Mouse (Mus musculus): ENCODE measurements at regions not wholly inside any gene's neighbourhood (a gene's known extent, or its start where the extent isn't known, plus 50 kb on each side); places are given as distances from the start of the nearest gene placed in this dataset.
"Not testable (repeated sequence)": the region's sequence is repeated elsewhere in the genome, so short reads cannot be mapped to it uniquely, and the experiment has no call there.

GRCm38 (mm10) chr5:64701219-64701779 lies 101.9 kb upstream of the Klf3 start:
- no peak for ATAC-seq (ENCODE audit: insufficient number of reproducible peaks, insufficient read depth, low FRiP score, low read depth)
- no peaks in the 10 kb centered on the region for H3K36me3 ChIP-seq (ENCODE audit: control insufficient read depth, insufficient read depth, low read length)
- H3K9ac ChIP-seq (replicated peaks; ENCODE audit: low read depth, low read length): no peak overlapping the region
- 0 out of 2 replicates have a peak overlapping the region, but pooled peaks have one; percentile 12 for H3K4me2 ChIP-seq (replicated peaks; ENCODE audit: low read depth, low read length)
- no peaks in the 10 kb centered on the region for H3K27me3 ChIP-seq (ENCODE audit: control insufficient read depth, insufficient read depth, low read length)
- peaks cover 25% of the 10 kb centered on the region for H3K4me1 ChIP-seq (ENCODE audit: control insufficient read depth, insufficient read depth, low read length)
- 61% methylated on average over 14 of the region's 14 CpGs for WGBS
- H3K27ac ChIP-seq (ENCODE audit: low read length): peak overlapping the region; percentile 84; the same call in 1 of the 2 replicates
- H3K9me3 ChIP-seq (ENCODE audit: control insufficient read depth, low read depth, low read length): no peaks in the 10 kb centered on the region
- H3K4me3 ChIP-seq (ENCODE audit: low read depth, low read length): no peak overlapping the region

GRCm38 (mm10) chr5:64701780-64702231 lies 101.4 kb upstream of the Klf3 start:
- peak; percentile 46; the same call in 1 of the 2 replicates for ATAC-seq (ENCODE audit: insufficient number of reproducible peaks, insufficient read depth, low FRiP score, low read depth)

GRCm38 (mm10) chr5:64702404-64702803 lies 100.8 kb upstream of the Klf3 start:
- 67% methylated on average over 1 of the region's 1 CpGs for WGBS
- not testable (repeated sequence) for H3K4me2 ChIP-seq (replicated peaks; ENCODE audit: low read depth, low read length); H3K4me3 ChIP-seq (ENCODE audit: low read depth, low read length); H3K9me3 ChIP-seq (ENCODE audit: control insufficient read depth, low read depth, low read length); H3K36me3 ChIP-seq (ENCODE audit: control insufficient read depth, insufficient read depth, low read length); ATAC-seq (ENCODE audit: insufficient number of reproducible peaks, insufficient read depth, low FRiP score, low read depth); H3K9ac ChIP-seq (replicated peaks; ENCODE audit: low read depth, low read length); H3K27me3 ChIP-seq (ENCODE audit: control insufficient read depth, insufficient read depth, low read length)
- Histone ChIP-seq H3K27ac (ENCODE audit: low read length) (peak overlapping the region; percentile 84; the same call in 1 of the 2 replicates), H3K4me1 (ENCODE audit: control insufficient read depth, insufficient read depth, low read length) (peaks cover 25% of the 10 kb centered on the region)

More at GRCm38 (mm10) chr5:64701780-64702231, 101.4 kb upstream of the Klf3 start:
- no peaks in the 10 kb centered on the region for H3K27me3 ChIP-seq (ENCODE audit: control insufficient read depth, insufficient read depth, low read length)
- H3K9me3 ChIP-seq (ENCODE audit: control insufficient read depth, low read depth, low read length): no peaks in the 10 kb centered on the region
- no peak overlapping the region for H3K4me3 ChIP-seq (ENCODE audit: low read depth, low read length)
- H3K27ac ChIP-seq (ENCODE audit: low read length): peak overlapping the region; percentile 84; the same call in 1 of the 2 replicates
- no peak overlapping the region for H3K9ac ChIP-seq (replicated peaks; ENCODE audit: low read depth, low read length)
- H3K36me3 ChIP-seq (ENCODE audit: control insufficient read depth, insufficient read depth, low read length): no peaks in the 10 kb centered on the region
- H3K4me1 ChIP-seq (ENCODE audit: control insufficient read depth, insufficient read depth, low read length): peaks cover 25% of the 10 kb centered on the region
- 26% methylated on average over 7 of the region's 7 CpGs for WGBS
- H3K4me2 ChIP-seq (replicated peaks; ENCODE audit: low read depth, low read length): 0 out of 2 replicates have a peak overlapping the region, but pooled peaks have one; percentile 12

GRCm38 (mm10) chr5:64703091-64703872 lies 99.9 kb upstream of the Klf3 start:
- no peak overlapping the region for H3K9ac ChIP-seq (replicated peaks; ENCODE audit: low read depth, low read length)
- peak overlapping the region; percentile 67; the same call in 1 of the 2 replicates for H3K27ac ChIP-seq (ENCODE audit: low read length)
- no peak for ATAC-seq (ENCODE audit: insufficient number of reproducible peaks, insufficient read depth, low FRiP score, low read depth)
- H3K36me3 ChIP-seq (ENCODE audit: control insufficient read depth, insufficient read depth, low read length): no peaks in the 10 kb centered on the region
- no peaks in the 10 kb centered on the region for H3K9me3 ChIP-seq (ENCODE audit: control insufficient read depth, low read depth, low read length)
- WGBS: 44% methylated on average over 9 of the region's 9 CpGs
- peaks cover 25% of the 10 kb centered on the region for H3K4me1 ChIP-seq (ENCODE audit: control insufficient read depth, insufficient read depth, low read length)
- no peaks in the 10 kb centered on the region for H3K27me3 ChIP-seq (ENCODE audit: control insufficient read depth, insufficient read depth, low read length)
- no peak overlapping the region for H3K4me2 ChIP-seq (replicated peaks; ENCODE audit: low read depth, low read length)
- no peak overlapping the region for H3K4me3 ChIP-seq (ENCODE audit: low read depth, low read length)

GRCm38 (mm10) chr5:64704144-64704543 lies 99.0 kb upstream of the Klf3 start:
- H3K36me3 ChIP-seq (ENCODE audit: control insufficient read depth, insufficient read depth, low read length): no peaks in the 10 kb centered on the region
- H3K9me3 ChIP-seq (ENCODE audit: control insufficient read depth, low read depth, low read length): no peaks in the 10 kb centered on the region
- WGBS: 33% methylated on average over 7 of the region's 7 CpGs
- no peak overlapping the region for H3K4me2 ChIP-seq (replicated peaks; ENCODE audit: low read depth, low read length)
- H3K27ac ChIP-seq (ENCODE audit: low read length): 0 out of 2 replicates have a peak overlapping the region, but pooled peaks have one; percentile 17
- H3K4me3 ChIP-seq (ENCODE audit: low read depth, low read length): no peak overlapping the region
- no peaks in the 10 kb centered on the region for H3K27me3 ChIP-seq (ENCODE audit: control insufficient read depth, insufficient read depth, low read length)
- H3K4me1 ChIP-seq (ENCODE audit: control insufficient read depth, insufficient read depth, low read length): peaks cover 25% of the 10 kb centered on the region
- no peak for ATAC-seq (ENCODE audit: insufficient number of reproducible peaks, insufficient read depth, low FRiP score, low read depth)
- H3K9ac ChIP-seq (replicated peaks; ENCODE audit: low read depth, low read length): no peak overlapping the region

GRCm38 (mm10) chr5:64706586-64706985 lies 96.6 kb upstream of the Klf3 start:
- peaks cover 19% of the 10 kb centered on the region for H3K4me1 ChIP-seq (ENCODE audit: control insufficient read depth, insufficient read depth, low read length)
- no peak overlapping the region for H3K27ac ChIP-seq (ENCODE audit: low read length)
- ATAC-seq (ENCODE audit: insufficient number of reproducible peaks, insufficient read depth, low FRiP score, low read depth): no peak
- no peak overlapping the region for H3K4me3 ChIP-seq (ENCODE audit: low read depth, low read length)
- no peaks in the 10 kb centered on the region for H3K36me3 ChIP-seq (ENCODE audit: control insufficient read depth, insufficient read depth, low read length)
- no peak overlapping the region for H3K9ac ChIP-seq (replicated peaks; ENCODE audit: low read depth, low read length)
- H3K4me2 ChIP-seq (replicated peaks; ENCODE audit: low read depth, low read length): no peak overlapping the region
- WGBS: 62% methylated on average over 3 of the region's 3 CpGs
- no peaks in the 10 kb centered on the region for H3K9me3 ChIP-seq (ENCODE audit: control insufficient read depth, low read depth, low read length)
- H3K27me3 ChIP-seq (ENCODE audit: control insufficient read depth, insufficient read depth, low read length): no peaks in the 10 kb centered on the region

- H3K27me3 ChIP-seq (ENCODE audit: control insufficient read depth, insufficient read depth, low read length): no peaks in the 10 kb centered on the region
- 77% methylated on average over 4 of the region's 4 CpGs for WGBS
- no peak overlapping the region for H3K9ac ChIP-seq (replicated peaks; ENCODE audit: low read depth, low read length)
- H3K27ac ChIP-seq (ENCODE audit: low read length): no peak overlapping the region
- no peak overlapping the region for H3K4me2 ChIP-seq (replicated peaks; ENCODE audit: low read depth, low read length)
- H3K4me1 ChIP-seq (ENCODE audit: control insufficient read depth, insufficient read depth, low read length): no peaks in the 10 kb centered on the region
- no peaks in the 10 kb centered on the region for H3K9me3 ChIP-seq (ENCODE audit: control insufficient read depth, low read depth, low read length)
- no peak for ATAC-seq (ENCODE audit: insufficient number of reproducible peaks, insufficient read depth, low FRiP score, low read depth)
- no peak overlapping the region for H3K4me3 ChIP-seq (ENCODE audit: low read depth, low read length)
- no peaks in the 10 kb centered on the region for H3K36me3 ChIP-seq (ENCODE audit: control insufficient read depth, insufficient read depth, low read length)
These were observed 94.0 kb upstream of the Klf3 start for GRCm38 (mm10) chr5:64709146-64709545.

GRCm38 (mm10) chr5:64710236-64710635 lies 93.0 kb upstream of the Klf3 start:
- H3K9ac ChIP-seq (replicated peaks; ENCODE audit: low read depth, low read length): no peak overlapping the region
- no peaks in the 10 kb centered on the region for H3K9me3 ChIP-seq (ENCODE audit: control insufficient read depth, low read depth, low read length)
- H3K27me3 ChIP-seq (ENCODE audit: control insufficient read depth, insufficient read depth, low read length): no peaks in the 10 kb centered on the region
- 61% methylated on average over 3 of the region's 3 CpGs for WGBS
- H3K4me3 ChIP-seq (ENCODE audit: low read depth, low read length): no peak overlapping the region
- ATAC-seq (ENCODE audit: insufficient number of reproducible peaks, insufficient read depth, low FRiP score, low read depth): peak; percentile 35; the same call in 1 of the 2 replicates
- no peaks in the 10 kb centered on the region for H3K4me1 ChIP-seq (ENCODE audit: control insufficient read depth, insufficient read depth, low read length)
- no peak overlapping the region for H3K27ac ChIP-seq (ENCODE audit: low read length)
- H3K4me2 ChIP-seq (replicated peaks; ENCODE audit: low read depth, low read length): no peak overlapping the region
- no peaks in the 10 kb centered on the region for H3K36me3 ChIP-seq (ENCODE audit: control insufficient read depth, insufficient read depth, low read length)
